Mouse (Mus musculus) lung, postnatal 0 days (tissue): Measurements from ENCODE around the gene Npr3.

Experiments used
- CTCF ChIP-seq: IDR thresholded peaks from 2 replicates; pipeline ENCODE4 v1.5.1; 2016; ENCODE audit warnings: antibody characterized with exemption, mild to moderate bottlenecking
- EP300 ChIP-seq: IDR thresholded peaks from 2 replicates; pipeline ENCODE4 v1.6.1; 2016; ENCODE audit warnings: antibody characterized with exemption, mild to moderate bottlenecking, control low read depth

- no peak for TF ChIP-seq CTCF
- TF ChIP-seq EP300 = peak; percentile 88
Observed at GRCm38 (mm10) chr15:11841828-11842227, 65.3 kb downstream of the Npr3 start.
